Mouse (Mus musculus) liver, embryonic 15.5 days (tissue): Measurements from ENCODE around the gene Xpnpep2. TPM values are rescaled to one million over a fixed set of nuclear protein-coding genes. Genes with fewer than 3 reads are reported as not detected.

Experiments used
- ATAC-seq: fragments of 200-750 bp; cut with Nextera tagmentation; 2 replicates; pipeline ENCODE4 v1.8.0; 2017; ENCODE audit warnings: moderate number of reproducible peaks, mild to moderate bottlenecking, moderate library complexity; ENCODE audit not compliant: insufficient read depth
- H3K27ac ChIP-seq: fragments of 300-500 bp; sonication (generic); replicated peaks from 2 replicates; pipeline ENCODE4 v1.5.1; 2015; ENCODE audit warnings: mild to moderate bottlenecking, inconsistent platforms
- H3K27me3 ChIP-seq: fragments of 300-500 bp; sonication (generic); 2 replicates; pipeline ENCODE4 v1.6.1; 2015; ENCODE audit warnings: mild to moderate bottlenecking, inconsistent platforms
- H3K36me3 ChIP-seq: fragments of 300-500 bp; sonication (generic); replicated peaks from 2 replicates; pipeline ENCODE4 v1.6.1; 2015; ENCODE audit warnings: moderate library complexity, mild to moderate bottlenecking, inconsistent platforms
- H3K4me1 ChIP-seq: fragments of 300-500 bp; sonication (generic); replicated peaks from 2 replicates; pipeline ENCODE4 v1.6.1; 2015; ENCODE audit warnings: inconsistent platforms
- H3K4me2 ChIP-seq: fragments of 300-500 bp; sonication (generic); 2 replicates; pipeline ENCODE4 v1.6.1; 2015; ENCODE audit warnings: moderate library complexity, mild to moderate bottlenecking, inconsistent platforms
- H3K4me3 ChIP-seq: fragments of 300-500 bp; sonication (generic); replicated peaks from 2 replicates; pipeline ENCODE4 v1.5.1; 2015; ENCODE audit warnings: mild to moderate bottlenecking, inconsistent platforms
- H3K9ac ChIP-seq: fragments of 300-500 bp; sonication (generic); 2 replicates; pipeline ENCODE4 v1.6.1; 2015; ENCODE audit warnings: moderate library complexity, mild to moderate bottlenecking, inconsistent platforms
- H3K9me3 ChIP-seq: fragments of 300-500 bp; sonication (generic); replicated peaks from 2 replicates; pipeline ENCODE4 v1.6.1; 2016; ENCODE audit warnings: inconsistent platforms
- WGBS: fragments of 180-500 bp; shearing (Covaris S2); methylation state at CpG from one replicate; pipeline ENCODE4 v1.1.7; 2015; ENCODE audit warnings: mixed read lengths; ENCODE audit not compliant: insufficient replicate concordance; 5-methylcytosine and 5-hydroxymethylcytosine counted together
- polyA plus RNA-seq: library from polyadenylated mRNA; unstranded; fragments of >200 nt; fragmentation: Nextera tagmentation; extraction: Ambion mirVana; gene quantifications from 2 replicates; pipeline ENCODE4 v1.2.1, GENCODE M21; 2015

Xpnpep2 gene
- polyA plus RNA-seq, 1 experiment from 2014 or later, result 0.02 TPM

- no peaks in the 10 kb centered on the region for H3K27me3 ChIP-seq
- no peaks in the 10 kb centered on the region for H3K36me3 ChIP-seq
- no peak overlapping the region for H3K9ac ChIP-seq
- no peak overlapping the region for H3K4me3 ChIP-seq
- H3K4me1 ChIP-seq, result no peaks in the 10 kb centered on the region
- WGBS, result 50% methylated on average over 4 of the region's 4 CpGs
- H3K9me3 ChIP-seq, result no peaks in the 10 kb centered on the region
- H3K27ac ChIP-seq, result no peak overlapping the region
- no peak overlapping the region for H3K4me2 ChIP-seq
- no peak for ATAC-seq
These were observed 13.9 kb upstream of the Xpnpep2 start for GRCm38 (mm10) chrX:48094658-48095057.

GRCm38 (mm10) chrX:48096580-48096979 lies 11.9 kb upstream of the Xpnpep2 start:
- Histone ChIP-seq H3K9me3 (no peaks in the 10 kb centered on the region), H3K27ac (no peak overlapping the region), H3K9ac (no peak overlapping the region), H3K27me3 (no peaks in the 10 kb centered on the region), H3K4me3 (no peak overlapping the region), H3K4me2 (no peak overlapping the region), H3K4me1 (no peaks in the 10 kb centered on the region), H3K36me3 (no peaks in the 10 kb centered on the region)
- ATAC-seq, result no peak
- WGBS, result 59% methylated on average over 8 of the region's 8 CpGs

- Histone ChIP-seq H3K4me2 (no peak overlapping the region), H3K27me3 (no peaks in the 10 kb centered on the region), H3K4me1 (no peaks in the 10 kb centered on the region), H3K4me3 (no peak overlapping the region), H3K27ac (no peak overlapping the region), H3K36me3 (no peaks in the 10 kb centered on the region), H3K9me3 (no peaks in the 10 kb centered on the region), H3K9ac (no peak overlapping the region)
- 51% methylated on average over 9 of the region's 9 CpGs for WGBS
- ATAC-seq, result no peak
These were observed 9.9 kb upstream of the Xpnpep2 start for GRCm38 (mm10) chrX:48098470-48099129.

- H3K9ac ChIP-seq, result no peak overlapping the region
- 38% methylated on average over 1 of the region's 1 CpGs for WGBS
- no peaks in the 10 kb centered on the region for H3K36me3 ChIP-seq
- H3K4me3 ChIP-seq, result no peak overlapping the region
- no peaks in the 10 kb centered on the region for H3K9me3 ChIP-seq
- H3K4me1 ChIP-seq, result no peaks in the 10 kb centered on the region
- no peaks in the 10 kb centered on the region for H3K27me3 ChIP-seq
- no peak overlapping the region for H3K27ac ChIP-seq
- H3K4me2 ChIP-seq, result no peak overlapping the region
- no peak for ATAC-seq
These were observed 8.7 kb upstream of the Xpnpep2 start for GRCm38 (mm10) chrX:48099871-48100270.

- Histone ChIP-seq H3K9ac (no peak overlapping the region), H3K4me1 (no peaks in the 10 kb centered on the region), H3K9me3 (no peaks in the 10 kb centered on the region), H3K4me2 (no peak overlapping the region), H3K4me3 (no peak overlapping the region), H3K27ac (no peak overlapping the region), H3K36me3 (no peaks in the 10 kb centered on the region), H3K27me3 (no peaks in the 10 kb centered on the region)
- ATAC-seq, result no peak
- WGBS, result 63% methylated on average over 3 of the region's 3 CpGs
These were observed 5.3 kb upstream of the Xpnpep2 start for GRCm38 (mm10) chrX:48103256-48103655.

- Histone ChIP-seq H3K4me1 (no peaks in the 10 kb centered on the region), H3K9ac (no peak overlapping the region), H3K9me3 (no peaks in the 10 kb centered on the region), H3K27me3 (no peaks in the 10 kb centered on the region), H3K4me2 (no peak overlapping the region), H3K27ac (no peak overlapping the region), H3K4me3 (no peak overlapping the region), H3K36me3 (no peaks in the 10 kb centered on the region)
- no peak for ATAC-seq
- WGBS, result 66% methylated on average over 7 of the region's 7 CpGs
These were observed 3.6 kb upstream of the Xpnpep2 start for GRCm38 (mm10) chrX:48104736-48105441.

- 22% methylated on average over 3 of the region's 3 CpGs for WGBS
- Histone ChIP-seq H3K27ac (no peak overlapping the region), H3K9me3 (no peaks in the 10 kb centered on the region), H3K27me3 (no peaks in the 10 kb centered on the region), H3K4me1 (no peaks in the 10 kb centered on the region), H3K36me3 (no peaks in the 10 kb centered on the region), H3K9ac (no peak overlapping the region), H3K4me3 (no peak overlapping the region), H3K4me2 (no peak overlapping the region)
- no peak for ATAC-seq
These were observed 2.3 kb upstream of the Xpnpep2 start for GRCm38 (mm10) chrX:48106226-48106625.

GRCm38 (mm10) chrX:48109316-48109655 lies 761 bp downstream of the Xpnpep2 start:
- H3K27ac ChIP-seq, result no peak overlapping the region
- 70% methylated on average over 3 of the region's 3 CpGs for WGBS

GRCm38 (mm10) chrX:48119294-48119693 lies 10.8 kb downstream of the Xpnpep2 start:
- Histone ChIP-seq H3K9me3 (no peaks in the 10 kb centered on the region), H3K36me3 (no peaks in the 10 kb centered on the region), H3K27me3 (0 out of 2 replicates have a peak, but pooled peaks cover 5% of the 10 kb centered on the region), H3K4me1 (no peaks in the 10 kb centered on the region; the same call in 1 of the 2 replicates), H3K4me2 (no peak overlapping the region), H3K27ac (no peak overlapping the region), H3K9ac (no peak overlapping the region), H3K4me3 (no peak overlapping the region)
- ATAC-seq, result no peak

More at GRCm38 (mm10) chrX:48109316-48109655, 761 bp downstream of the Xpnpep2 start:
- H3K4me2 ChIP-seq, result no peak overlapping the region
- no peaks in the 10 kb centered on the region for H3K36me3 ChIP-seq
- no peak for ATAC-seq
- no peaks in the 10 kb centered on the region for H3K27me3 ChIP-seq
- H3K9me3 ChIP-seq, result no peaks in the 10 kb centered on the region
- H3K4me1 ChIP-seq, result no peaks in the 10 kb centered on the region
- H3K4me3 ChIP-seq, result no peak overlapping the region
- no peak overlapping the region for H3K9ac ChIP-seq

GRCm38 (mm10) chrX:48124132-48125071 lies 15.9 kb downstream of the Xpnpep2 start:
- 21% methylated on average over 17 of the region's 17 CpGs for WGBS
- Histone ChIP-seq H3K9ac (no peak overlapping the region), H3K9me3 (no peaks in the 10 kb centered on the region), H3K27ac (no peak overlapping the region), H3K4me1 (peaks cover 3% of the 10 kb centered on the region; the same call in 1 of the 2 replicates), H3K27me3 (no peaks in the 10 kb centered on the region), H3K4me3 (peak overlapping the region; percentile 22; the same call in 1 of the 2 replicates), H3K4me2 (peak overlapping the region; percentile 58), H3K36me3 (no peaks in the 10 kb centered on the region)
- ATAC-seq, result no peak

GRCm38 (mm10) chrX:48126903-48127476 lies 18.5 kb downstream of the Xpnpep2 start:
- H3K9me3 ChIP-seq, result no peaks in the 10 kb centered on the region
- no peak overlapping the region for H3K9ac ChIP-seq
- no peak overlapping the region for H3K27ac ChIP-seq
- H3K4me3 ChIP-seq, result no peak overlapping the region
- no peaks in the 10 kb centered on the region for H3K36me3 ChIP-seq
- no peak overlapping the region for H3K4me2 ChIP-seq
- H3K27me3 ChIP-seq, result no peaks in the 10 kb centered on the region
- 59% methylated on average over 6 of the region's 6 CpGs for whole genome bisulfite sequencing
- peaks cover 3% of the 10 kb centered on the region; the same call in 1 of the 2 replicates for H3K4me1 ChIP-seq
- no peak for ATAC-seq
